Mouse (Mus musculus): ENCODE data around the gene Borcs7. TPM values are rescaled to one million over a fixed set of nuclear protein-coding genes. Genes with fewer than 3 reads are reported as not detected.
"Not testable (repeated sequence)": the region's sequence is repeated elsewhere in the genome, so short reads cannot be mapped to it uniquely, and the experiment has no call there.

The Borcs7 gene
- total RNA-seq, 2 experiments from 2014 or later, result 16.7 to 20.1 TPM

GRCm38 (mm10) chr19:46707296-46708151 lies 17.8 kb downstream of the Borcs7 start, which contains the start of gene As3mt:
Gene As3mt (plus strand): TSS chr19:46707458.
- DNase-seq (ENCODE audit: low spot score in 2 of 2), result peak; percentile 54 to 57

- DNase-seq (ENCODE audit: low spot score in 2 of 2), result no peak
These were observed 20.9 kb downstream of the Borcs7 start for GRCm38 (mm10) chr19:46710614-46711013.

- no peak for DNase-seq (ENCODE audit: low spot score in 2 of 2)
These were observed 24.5 kb downstream of the Borcs7 start for GRCm38 (mm10) chr19:46714234-46714633.

- DNase-seq (ENCODE audit: low spot score in 2 of 2), result no peak
These were observed 25.3 kb downstream of the Borcs7 start for GRCm38 (mm10) chr19:46715016-46715415.

- no peak for DNase-seq (ENCODE audit: low spot score in 2 of 2)
These were observed 28.4 kb downstream of the Borcs7 start for GRCm38 (mm10) chr19:46718150-46718549.

GRCm38 (mm10) chr19:46724411-46724810 lies 34.7 kb downstream of the Borcs7 start:
- DNase-seq (ENCODE audit: low spot score in 2 of 2), result no peak

- no peak for DNase-seq (ENCODE audit: low spot score in 2 of 2)
These were observed 36.4 kb downstream of the Borcs7 start for GRCm38 (mm10) chr19:46726142-46726541.

- DNase-seq (ENCODE audit: low spot score in 2 of 2), result peak in 1 of 2 experiments; percentile 35
These were observed 37.5 kb downstream of the Borcs7 start for GRCm38 (mm10) chr19:46727140-46727736.

- DNase-seq (ENCODE audit: low spot score in 2 of 2), result no peak
These were observed 38.3 kb downstream of the Borcs7 start for GRCm38 (mm10) chr19:46727945-46728540.

GRCm38 (mm10) chr19:46728909-46729308 lies 39.2 kb downstream of the Borcs7 start:
- no peak for DNase-seq (ENCODE audit: low spot score in 2 of 2)

GRCm38 (mm10) chr19:46731351-46731750 lies 41.6 kb downstream of the Borcs7 start:
- DNase-seq (ENCODE audit: low spot score in 2 of 2), result no peak

GRCm38 (mm10) chr19:46732673-46733072 lies 43.0 kb downstream of the Borcs7 start:
- DNase-seq (ENCODE audit: low spot score in 2 of 2), result not testable (repeated sequence)

- DNase-seq (ENCODE audit: low spot score in 2 of 2), result no peak
These were observed 43.9 kb downstream of the Borcs7 start for GRCm38 (mm10) chr19:46733626-46734025.

- DNase-seq (ENCODE audit: low spot score in 2 of 2), result no peak
These were observed 45.5 kb downstream of the Borcs7 start for GRCm38 (mm10) chr19:46735241-46735640.

GRCm38 (mm10) chr19:46737106-46737505 lies 47.4 kb downstream of the Borcs7 start:
- DNase-seq (ENCODE audit: low spot score in 2 of 2), result no peak

- peak; percentile 78 to 79 for DNase-seq (ENCODE audit: low spot score in 2 of 2)
These were observed 50.8 kb downstream of the Borcs7 start for GRCm38 (mm10) chr19:46740341-46741008.

- no peak for DNase-seq (ENCODE audit: low spot score in 2 of 2)
These were observed 51.9 kb downstream of the Borcs7 start for GRCm38 (mm10) chr19:46741574-46741973.

GRCm38 (mm10) chr19:46744681-46745080 lies 55.0 kb downstream of the Borcs7 start:
- no peak for DNase-seq (ENCODE audit: low spot score in 2 of 2)

- DNase-seq (ENCODE audit: low spot score in 2 of 2), result no peak
These were observed 58.1 kb downstream of the Borcs7 start for GRCm38 (mm10) chr19:46747799-46748198.

- no peak for DNase-seq (ENCODE audit: low spot score in 2 of 2)
These were observed 62.5 kb downstream of the Borcs7 start for GRCm38 (mm10) chr19:46752235-46752634.

All from layer of hippocampus, postnatal 10 days (tissue).